Mouse (Mus musculus): ENCODE measurements around the gene Slc39a11.

The Slc39a11 gene

GRCm38 (mm10) chr11:113558505-113558904 lies 91.4 kb downstream of the Slc39a11 start:
- in situ Hi-C loops (cut with MboI; ENCODE audit: unreplicated experiment in 2 of 2), result no loop called here

- in situ Hi-C loops (cut with MboI; ENCODE audit: unreplicated experiment in 2 of 2), result no loop called here
These were observed 93.7 kb downstream of the Slc39a11 start for GRCm38 (mm10) chr11:113556142-113556541.

GRCm38 (mm10) chr11:113554701-113555360 lies 95.0 kb downstream of the Slc39a11 start:
- in situ Hi-C loops (cut with MboI; ENCODE audit: unreplicated experiment in 2 of 2), result no loop called here

GRCm38 (mm10) chr11:113554194-113554593 lies 95.7 kb downstream of the Slc39a11 start:
- in situ Hi-C loops (cut with MboI; ENCODE audit: unreplicated experiment in 2 of 2), result no loop called here

DNA sequence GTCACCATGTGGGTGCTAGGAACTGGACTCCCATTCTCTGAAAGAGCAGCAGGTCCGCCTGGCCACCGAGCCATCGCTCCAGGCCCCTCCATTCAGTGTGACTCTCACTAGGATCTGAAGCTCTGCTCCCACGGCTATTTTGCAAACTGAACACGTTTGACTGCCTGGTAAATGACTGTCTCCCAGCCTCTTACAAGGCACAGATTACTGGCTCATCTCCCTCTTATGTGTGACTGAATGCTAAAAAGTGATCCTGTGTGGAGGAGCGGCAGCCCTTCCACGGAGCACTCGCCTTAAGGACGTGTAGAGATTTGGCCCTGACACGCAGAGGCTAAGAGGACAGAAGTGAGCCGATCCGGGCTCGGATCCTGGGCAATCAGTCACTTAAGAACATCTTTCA lies 96.3 kb downstream of the Slc39a11 start:
- in situ Hi-C loops (cut with MboI; ENCODE audit: unreplicated experiment in 2 of 2), result no loop called here

DNA sequence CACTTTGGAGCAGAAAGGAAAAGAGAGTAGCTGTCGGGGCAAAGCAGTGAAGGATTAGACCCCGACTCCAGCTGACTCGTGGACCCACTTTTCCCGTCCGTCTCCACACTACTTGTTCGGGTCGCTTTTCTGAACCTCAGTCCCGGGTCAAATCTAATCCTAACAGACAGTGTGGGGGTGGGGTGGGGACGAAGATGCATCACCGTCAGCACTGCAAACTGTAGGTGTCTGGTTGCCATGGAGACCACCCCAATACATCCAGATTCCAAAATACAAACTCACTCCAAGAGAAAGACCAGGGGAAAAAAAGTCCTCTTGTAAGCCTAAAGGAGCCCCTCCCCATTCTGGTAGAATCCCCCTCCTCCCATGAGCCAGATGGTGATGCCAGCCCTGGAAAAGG lies 97.3 kb downstream of the Slc39a11 start:
- in situ Hi-C loops (cut with MboI; ENCODE audit: unreplicated experiment in 2 of 2), result no loop called here

DNA sequence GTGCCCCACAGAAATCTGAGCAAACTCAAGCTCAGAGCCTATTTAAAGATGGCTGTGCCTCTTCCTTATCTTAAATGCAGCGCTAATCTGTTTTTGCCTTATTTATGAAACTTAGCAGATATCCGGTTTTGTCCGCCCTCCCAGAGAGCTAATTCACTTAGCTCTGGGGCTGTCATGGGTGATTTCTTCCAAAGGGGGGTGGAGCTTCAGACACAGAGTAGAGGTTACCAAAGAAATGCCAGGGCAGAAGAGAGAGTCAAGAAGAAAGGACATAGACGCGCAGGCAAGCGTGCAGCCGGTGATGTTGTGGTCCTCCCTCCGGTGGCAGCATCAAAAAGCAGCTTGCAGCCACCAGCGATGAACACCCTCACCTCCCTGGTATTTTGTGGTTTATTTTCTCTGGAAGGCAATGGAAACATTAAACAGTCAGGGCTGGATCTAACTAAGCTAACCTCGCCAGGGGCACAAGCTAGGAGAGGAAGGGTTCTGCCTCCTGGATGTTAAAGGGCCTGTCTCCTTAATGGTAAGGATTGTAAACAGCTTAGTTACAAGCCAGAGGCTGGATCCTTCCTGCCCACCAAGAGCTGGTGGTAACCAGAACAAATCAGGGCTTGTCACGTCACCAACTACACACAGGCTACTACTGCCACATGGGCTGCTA lies 103.5 kb downstream of the Slc39a11 start:
- in situ Hi-C loops (cut with MboI; ENCODE audit: unreplicated experiment in 2 of 2), result no loop called here

GRCm38 (mm10) chr11:113544017-113544640 lies 105.8 kb downstream of the Slc39a11 start:
- in situ Hi-C loops (cut with MboI; ENCODE audit: unreplicated experiment in 2 of 2), result no loop called here

DNA sequence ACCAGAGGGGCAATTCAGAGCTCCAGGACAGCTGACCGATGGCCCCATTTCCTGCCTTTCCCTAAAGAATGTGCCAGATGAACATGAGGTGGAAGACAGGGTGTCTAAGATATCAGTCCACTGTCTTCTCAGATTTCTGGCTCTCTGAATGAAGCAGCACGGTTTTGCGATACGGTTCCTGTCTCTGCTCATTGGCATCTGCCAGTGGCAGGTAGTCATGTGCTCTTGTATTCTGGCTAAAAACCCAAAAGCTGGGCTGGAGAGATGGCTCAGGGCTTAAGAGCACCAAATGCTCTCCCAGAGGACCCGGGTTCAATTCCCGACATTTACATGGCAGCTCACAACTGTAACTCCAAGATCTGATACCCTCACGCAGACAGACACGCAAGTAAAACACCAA lies 108.8 kb downstream of the Slc39a11 start:
- in situ Hi-C loops (cut with MboI; ENCODE audit: unreplicated experiment in 2 of 2), result no loop called here

DNA sequence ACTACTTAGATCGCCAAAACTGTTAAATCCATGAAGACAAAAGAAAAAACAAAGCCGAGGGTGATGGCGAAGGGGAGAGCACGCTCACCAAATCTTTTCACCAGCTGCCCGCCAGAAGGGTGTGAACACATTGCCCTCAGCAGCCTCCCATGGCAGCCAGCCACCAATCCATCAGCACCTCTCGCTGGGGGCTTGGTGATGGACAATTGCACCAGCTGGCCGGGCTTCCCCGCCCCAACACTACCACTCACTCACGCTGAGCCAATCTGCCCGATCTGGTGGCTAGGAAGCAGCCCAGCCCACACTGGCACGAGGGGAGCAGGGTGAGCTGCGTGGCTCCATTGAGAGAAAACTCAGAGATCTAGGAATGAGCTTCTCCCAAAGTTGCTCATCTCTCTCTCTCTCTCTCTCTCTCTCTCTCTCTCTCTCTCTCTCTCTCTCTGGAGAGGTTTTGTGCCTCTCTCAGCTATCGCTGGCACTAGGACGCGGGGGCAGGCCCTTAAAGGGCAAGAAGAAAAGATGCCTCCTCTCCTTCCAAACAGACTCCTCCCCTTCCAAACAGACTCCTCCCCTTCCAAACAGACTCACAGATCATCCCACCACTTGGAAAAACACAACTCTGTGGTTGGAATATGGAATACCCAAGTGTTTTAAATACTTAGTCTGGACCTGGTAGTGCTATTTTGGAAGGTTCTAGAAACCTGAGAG lies 110.2 kb downstream of the Slc39a11 start:
- in situ Hi-C loops (cut with MboI; ENCODE audit: unreplicated experiment in 2 of 2), result no loop called here

GRCm38 (mm10) chr11:113539079-113539478 lies 110.8 kb downstream of the Slc39a11 start:
- in situ Hi-C loops (cut with MboI; ENCODE audit: unreplicated experiment in 2 of 2), result no loop called here

DNA sequence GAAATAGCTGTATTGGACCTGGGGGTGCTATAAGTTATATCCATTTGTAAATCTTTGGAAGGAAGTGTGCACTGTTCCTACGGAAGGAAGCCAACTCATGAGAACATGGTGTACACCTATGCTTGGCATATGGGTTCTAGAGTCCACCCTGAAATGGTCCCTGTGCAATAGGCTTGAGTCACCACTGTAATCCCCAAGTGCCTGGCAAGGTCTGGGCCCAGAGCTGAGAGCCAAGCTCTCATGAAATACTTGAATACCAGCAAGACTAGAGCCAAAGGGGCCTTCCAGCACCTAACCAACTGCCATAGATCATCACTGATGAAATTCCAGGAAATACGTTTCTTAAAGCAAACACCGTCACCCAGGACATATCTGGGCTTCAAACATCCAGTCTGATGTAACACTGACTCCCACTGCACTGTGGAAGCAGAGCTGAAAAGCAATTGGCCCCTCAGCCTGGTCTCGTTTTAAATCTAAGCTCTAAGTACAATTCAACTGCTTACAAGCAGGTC lies 111.4 kb downstream of the Slc39a11 start:
- in situ Hi-C loops (cut with MboI; ENCODE audit: unreplicated experiment in 2 of 2), result no loop called here

DNA sequence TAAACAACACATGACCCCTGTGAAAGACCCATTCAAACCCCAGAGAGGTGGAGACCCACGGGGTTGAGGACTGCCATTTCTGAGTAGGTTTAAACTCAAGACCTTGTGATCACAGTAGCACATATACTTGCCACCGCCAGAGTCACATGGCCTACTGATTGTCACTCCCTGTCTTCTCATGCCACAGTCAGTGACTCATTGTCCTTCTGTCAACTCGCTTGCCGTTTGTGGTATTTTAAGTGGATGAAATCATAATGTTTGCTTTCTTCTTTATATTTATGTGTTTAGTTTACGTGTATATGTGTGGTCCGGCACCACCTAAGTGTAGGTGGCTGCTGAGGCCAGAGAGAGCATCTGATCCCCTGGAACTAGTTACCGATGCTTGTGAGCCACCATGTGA lies 112.2 kb downstream of the Slc39a11 start:
- in situ Hi-C loops (cut with MboI; ENCODE audit: unreplicated experiment in 2 of 2), result no loop called here

- in situ Hi-C loops (cut with MboI; ENCODE audit: unreplicated experiment in 2 of 2), result no loop called here
These were observed 112.7 kb downstream of the Slc39a11 start for GRCm38 (mm10) chr11:113537199-113537586.

- in situ Hi-C loops (cut with MboI; ENCODE audit: unreplicated experiment in 2 of 2), result no loop called here
These were observed 113.3 kb downstream of the Slc39a11 start for GRCm38 (mm10) chr11:113536308-113537198.

DNA sequence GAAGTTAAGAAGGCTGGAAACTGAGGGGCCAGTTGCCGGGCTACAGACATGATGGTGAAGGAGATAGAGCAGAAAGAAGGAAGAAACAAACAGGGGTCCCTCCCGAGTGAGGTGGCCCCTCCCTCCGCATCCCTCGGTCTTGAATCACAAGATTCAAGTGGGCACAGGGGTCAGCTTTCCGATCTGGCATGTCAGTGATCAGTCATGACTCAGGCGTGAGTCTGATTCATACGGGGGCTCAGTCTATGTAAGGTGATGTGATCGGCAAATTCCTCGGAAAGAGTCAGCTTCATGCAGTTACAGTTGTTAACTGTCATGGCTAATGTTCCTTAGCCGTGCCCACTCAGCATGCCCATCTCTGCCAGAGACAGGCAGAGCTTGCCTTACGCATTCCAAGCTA lies 115.5 kb downstream of the Slc39a11 start:
- in situ Hi-C loops (cut with MboI; ENCODE audit: unreplicated experiment in 2 of 2), result no loop called here

GRCm38 (mm10) chr11:113533931-113534330 lies 115.9 kb downstream of the Slc39a11 start:
- in situ Hi-C loops (cut with MboI; ENCODE audit: unreplicated experiment in 2 of 2), result no loop called here

- in situ Hi-C loops (cut with MboI; ENCODE audit: unreplicated experiment in 2 of 2), result no loop called here
These were observed 121.5 kb downstream of the Slc39a11 start for GRCm38 (mm10) chr11:113528391-113528790.

GRCm38 (mm10) chr11:113525731-113526130 lies 124.1 kb downstream of the Slc39a11 start:
- in situ Hi-C loops (cut with MboI; ENCODE audit: unreplicated experiment in 2 of 2), result no loop called here

DNA sequence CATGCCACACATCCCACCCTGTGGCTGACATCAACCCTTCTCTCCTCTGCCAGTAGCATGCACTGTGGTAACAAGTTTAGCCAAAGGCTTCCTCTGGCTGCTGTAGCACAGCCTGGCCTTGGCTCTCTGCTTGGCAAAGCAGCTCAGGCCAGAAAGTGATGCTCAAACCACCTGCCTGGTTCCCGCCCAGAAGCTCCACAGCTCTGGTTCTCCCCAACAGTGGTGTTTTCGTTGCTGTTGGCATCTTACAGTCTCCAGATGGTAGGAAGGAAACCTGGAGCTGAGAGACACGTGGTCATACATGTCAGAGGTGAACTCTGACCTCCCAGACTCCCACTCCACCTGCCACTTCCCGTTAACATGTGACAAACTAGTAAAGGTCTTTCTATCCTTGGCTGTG lies 127.2 kb downstream of the Slc39a11 start:
- in situ Hi-C loops (cut with MboI; ENCODE audit: unreplicated experiment in 2 of 2), result no loop called here

Measured in v-Abl transformed pro-B cells (cell line).